Mouse (Mus musculus): ENCODE results near the gene Fam71e2.

Gene Fam71e2

GRCm38 (mm10) chr7:4771202-4771601 is at the start of gene Fam71e2:
Gene Fam71e2 (minus strand): TSS chr7:4771302.
- in situ Hi-C loops (cut with MboI, MseI) = no loop called here

- in situ Hi-C loops (cut with MboI, MseI) = loop anchor here (10.0 kb wide), 1 partner anchor 238 kb away; the partner anchor contains the start of gene Zfp580
Observed at GRCm38 (mm10) chr7:4816559-4816958, 45.5 kb upstream of the Fam71e2 start.

GRCm38 (mm10) chr7:4813105-4813791 is 42.1 kb upstream of the Fam71e2 start:
- in situ Hi-C loops (cut with MboI, MseI) = loop anchor here (10.0 kb wide), 1 partner anchor 242 kb away; the partner anchor contains the start of gene Zfp580

DNA sequence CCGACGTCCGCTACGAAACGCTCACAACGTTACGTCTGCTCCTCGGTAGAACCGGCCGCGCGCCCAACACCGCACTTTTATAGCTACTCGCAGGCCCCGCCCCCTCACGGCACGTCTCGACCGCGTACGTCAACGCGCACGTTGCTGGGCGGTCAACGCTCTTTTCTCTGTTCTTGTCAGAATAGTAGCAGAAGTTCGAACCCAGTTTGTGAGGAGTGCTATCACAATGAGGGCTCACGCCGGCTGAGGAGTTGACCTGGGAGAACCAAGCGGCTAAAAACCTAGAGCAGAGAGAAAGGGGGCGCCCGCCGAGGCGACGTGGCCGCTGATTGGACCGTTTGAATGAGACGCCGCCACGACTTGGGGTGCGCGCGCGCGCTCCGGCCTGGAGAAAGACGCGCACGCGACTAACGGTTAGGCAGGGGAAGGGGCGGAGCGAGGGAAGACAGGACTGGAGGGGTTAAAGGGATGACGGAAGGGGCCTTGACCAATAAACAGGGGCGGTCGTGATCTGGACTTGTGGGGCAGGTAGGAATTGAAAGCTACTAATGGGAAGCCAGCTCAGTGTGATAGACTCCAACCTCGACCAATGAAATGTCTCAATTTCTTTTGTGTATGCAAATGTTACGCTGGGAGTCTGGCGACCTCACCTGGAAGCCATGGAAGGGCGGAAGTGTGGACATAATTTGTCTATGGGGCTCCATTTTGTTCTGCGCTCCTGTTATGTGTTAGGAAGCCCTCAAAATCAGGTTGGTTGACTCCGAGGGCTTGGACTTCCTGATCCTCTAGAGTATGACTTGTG is 41.4 kb upstream of the Fam71e2 start, which contains the start of gene Ube2s:
Gene Ube2s (minus strand): TSS at position 288 of the 802 bp plus-strand sequence.
- in situ Hi-C loops (cut with MboI, MseI) = loop anchor here (10.0 kb wide), 1 partner anchor 242 kb away; the partner anchor contains the start of gene Zfp580

GRCm38 (mm10) chr7:4811842-4812302 is 40.8 kb upstream of the Fam71e2 start:
- in situ Hi-C loops (cut with MboI, MseI) = loop anchor here (10.0 kb wide), 1 partner anchor 243 kb away; the partner anchor contains the start of gene Zfp580

GRCm38 (mm10) chr7:4811131-4811530 is 40.0 kb upstream of the Fam71e2 start:
- in situ Hi-C loops (cut with MboI, MseI) = loop anchor here (10.0 kb wide), 1 partner anchor 244 kb away; the partner anchor contains the start of gene Zfp580

DNA sequence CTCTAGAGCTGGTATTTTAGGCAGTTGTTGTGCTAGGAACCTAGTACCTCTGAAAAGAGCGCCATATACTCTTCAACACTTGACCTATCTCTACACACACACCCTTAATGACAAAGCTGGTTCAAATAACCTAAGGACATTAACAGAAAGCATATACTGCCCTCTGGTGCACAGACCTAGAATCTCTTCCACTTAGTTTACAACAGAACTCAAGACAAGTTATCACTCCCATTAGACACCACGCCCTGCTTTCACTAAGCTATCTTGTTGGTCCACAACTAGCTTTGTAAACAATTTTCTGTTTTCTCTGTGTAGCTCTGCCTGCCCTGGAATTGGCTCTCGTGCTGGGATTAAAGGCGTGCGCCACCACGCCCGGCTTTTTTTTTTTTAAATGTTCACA is 35.6 kb upstream of the Fam71e2 start:
- in situ Hi-C loops (cut with MboI, MseI) = no loop called here

GRCm38 (mm10) chr7:4802247-4802646 is 31.1 kb upstream of the Fam71e2 start:
- in situ Hi-C loops (cut with MboI, MseI) = no loop called here

DNA sequence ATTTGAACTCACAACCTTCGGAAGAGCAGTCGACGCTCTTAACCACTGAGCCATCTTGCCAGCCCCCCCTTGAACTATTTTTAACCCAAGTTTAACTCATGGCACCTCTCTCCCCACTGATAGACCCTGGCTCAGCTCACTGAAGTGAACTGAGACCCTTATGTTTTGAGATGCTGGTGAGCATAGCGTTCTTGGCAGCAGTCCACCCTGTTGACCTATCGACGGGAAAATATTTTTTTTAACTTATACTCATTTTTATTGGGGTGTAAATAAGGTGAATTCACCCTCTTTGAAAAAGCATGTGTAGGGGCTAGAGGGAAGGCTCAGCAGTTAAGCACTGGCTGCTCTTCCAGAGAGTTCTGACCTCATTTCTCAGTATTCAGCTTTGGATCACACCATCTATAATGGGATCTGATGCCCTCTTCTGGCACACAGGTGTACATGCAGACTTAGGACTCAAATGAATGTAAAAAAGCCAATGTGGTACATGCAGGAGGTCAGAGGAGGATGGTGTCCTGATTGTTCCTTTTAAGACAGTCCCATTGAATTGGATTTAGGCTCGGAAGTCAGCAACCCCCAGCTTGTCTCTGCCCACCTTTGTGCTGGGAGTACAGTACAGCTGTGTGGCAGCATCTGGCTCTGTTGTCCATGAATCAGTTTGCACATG is 24.8 kb upstream of the Fam71e2 start:
- in situ Hi-C loops (cut with MboI, MseI) = loop anchor here (10.0 kb wide), 1 partner anchor 121 kb away; no protein-coding TSS in a partner anchor

DNA sequence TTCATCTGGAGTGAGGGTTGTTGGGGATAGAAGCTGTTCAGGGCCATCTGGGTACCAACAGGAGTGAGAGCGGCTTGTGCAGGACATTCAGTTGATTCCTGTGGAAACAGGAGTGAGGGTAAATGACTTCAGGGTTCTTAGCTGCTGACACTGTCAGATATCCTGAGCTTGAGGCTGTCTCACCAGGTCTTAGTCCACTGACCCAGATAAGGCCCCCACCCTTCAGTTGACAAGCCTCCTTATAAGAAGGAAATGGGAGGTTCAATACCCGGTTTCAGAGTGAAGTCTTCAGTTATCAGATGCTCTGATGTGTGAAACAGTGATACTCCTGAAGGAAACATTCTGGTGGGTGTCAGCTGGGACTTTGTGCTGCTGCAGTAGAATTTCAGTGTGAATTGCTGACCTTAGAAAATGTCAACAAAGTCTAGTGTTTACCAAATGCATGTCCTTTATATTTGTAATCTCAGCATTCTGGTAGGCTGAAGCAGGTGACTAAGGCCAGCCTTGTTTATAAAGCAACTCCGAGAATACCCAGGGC is 23.6 kb upstream of the Fam71e2 start:
- in situ Hi-C loops (cut with MboI, MseI) = loop anchor here (10.0 kb wide), 1 partner anchor 120 kb away; no protein-coding TSS in a partner anchor

- in situ Hi-C loops (cut with MboI, MseI) = loop anchor here (10.0 kb wide), 1 partner anchor 119 kb away; no protein-coding TSS in a partner anchor
Observed at GRCm38 (mm10) chr7:4793674-4794073, 22.6 kb upstream of the Fam71e2 start.

DNA sequence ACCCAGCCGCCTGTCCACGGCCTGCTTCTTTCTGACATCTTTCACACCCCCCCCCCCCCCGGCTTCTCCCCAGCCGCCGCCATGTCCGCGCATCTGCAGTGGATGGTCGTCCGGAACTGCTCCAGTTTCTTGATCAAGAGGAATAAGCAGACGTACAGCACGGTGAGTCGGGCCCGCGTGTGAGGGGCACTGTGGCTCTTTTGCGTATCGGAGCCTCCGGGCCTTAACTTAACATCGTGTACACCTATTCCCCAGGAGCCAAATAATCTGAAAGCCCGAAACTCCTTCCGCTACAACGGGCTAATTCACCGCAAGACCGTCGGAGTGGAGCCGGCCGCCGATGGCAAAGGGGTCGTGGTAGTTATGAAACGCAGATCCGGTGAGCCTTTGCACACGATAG is 22.1 kb upstream of the Fam71e2 start:
- in situ Hi-C loops (cut with MboI, MseI) = loop anchor here (10.0 kb wide), 1 partner anchor 118 kb away; no protein-coding TSS in a partner anchor

- in situ Hi-C loops (cut with MboI, MseI) = loop anchor here (10.0 kb wide), 1 partner anchor 118 kb away; no protein-coding TSS in a partner anchor
Observed at GRCm38 (mm10) chr7:4792278-4793212, 21.4 kb upstream of the Fam71e2 start, which contains the start of gene Rpl28. Gene Rpl28 (plus strand): TSS chr7:4792874.

- in situ Hi-C loops (cut with MboI, MseI) = loop anchor here (5.0 kb wide), 2 partner anchors 47 to 97 kb away; partner anchors contain the start of genes Brsk1 and Kmt5c
Observed at GRCm38 (mm10) chr7:4789436-4789935, 18.4 kb upstream of the Fam71e2 start, which contains the start of gene Tmem238. Gene Tmem238 (minus strand): TSS chr7:4789656.

GRCm38 (mm10) chr7:4788499-4789435 is 17.7 kb upstream of the Fam71e2 start:
- in situ Hi-C loops (cut with MboI, MseI) = loop anchor here (5.0 kb wide), 2 partner anchors 46 to 96 kb away; partner anchors contain the start of genes Brsk1 and Kmt5c

- in situ Hi-C loops (cut with MboI, MseI) = no loop called here
Observed at GRCm38 (mm10) chr7:4783667-4784268, 12.7 kb upstream of the Fam71e2 start.

DNA sequence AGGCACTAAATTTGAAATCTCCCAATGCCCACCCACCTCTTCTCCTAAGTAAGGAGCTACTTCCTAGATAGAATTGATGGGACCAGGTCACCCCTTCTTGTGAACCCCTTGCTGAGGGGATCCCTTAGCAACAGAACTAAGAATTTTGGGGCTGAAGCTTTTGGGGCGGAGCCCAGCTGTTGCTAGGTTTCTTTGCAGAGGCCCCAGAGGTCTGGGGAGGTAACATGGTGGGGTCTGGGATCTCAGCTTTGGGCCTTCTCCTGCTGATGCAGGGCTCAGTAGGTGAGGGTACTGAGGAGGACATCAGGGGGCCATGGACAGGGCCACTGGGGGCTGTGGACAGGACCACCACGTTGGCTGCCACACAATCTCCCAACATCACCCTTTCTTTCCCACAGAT is 11.7 kb upstream of the Fam71e2 start, which contains the start of the genes Il11 and Tmem190:
Gene Il11 (minus strand): TSS at position 101 of the 400 bp plus-strand sequence.
Gene Tmem190 (plus strand): TSS at position 179 of the 400 bp plus-strand sequence.
- in situ Hi-C loops (cut with MboI, MseI) = no loop called here

DNA sequence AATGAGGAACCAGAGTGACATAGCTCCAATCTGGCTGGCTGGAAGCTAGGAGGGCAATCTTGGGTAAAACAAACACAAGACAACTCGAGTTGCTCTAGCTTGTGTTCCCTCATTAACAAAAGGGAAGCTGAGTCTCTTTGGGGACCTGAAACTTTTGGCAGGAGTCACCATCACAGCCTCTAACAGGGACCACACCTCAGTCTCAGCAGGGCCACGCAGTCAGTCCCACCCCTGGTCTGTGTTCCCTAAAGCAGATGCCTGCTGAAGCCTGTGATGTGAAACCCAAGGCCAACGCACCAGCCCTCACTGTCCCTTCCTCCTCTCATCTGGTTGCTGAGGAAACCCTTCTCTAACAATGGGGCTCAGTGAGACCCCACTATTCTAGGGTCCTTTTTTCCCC is 11.0 kb upstream of the Fam71e2 start:
- in situ Hi-C loops (cut with MboI, MseI) = no loop called here

All from T-helper 1 cell (primary cell).